Mouse (Mus musculus): ENCODE results near the gene Olfr372.
"Not testable (repeated sequence)": the region's sequence is repeated elsewhere in the genome, so short reads cannot be mapped to it uniquely, and the experiment has no call there.

The Olfr372 gene

GRCm38 (mm10) chr8:72084744-72085143 is 43.7 kb downstream of the Olfr372 start:
- Histone ChIP-seq H3K27me3 (ENCODE audit: insufficient read depth, low read length) (no peaks in the 10 kb centered on the region; the same call in 1 of the 2 replicates), H3K4me1 (replicated peaks; ENCODE audit: low read depth, low read length) (no peaks in the 10 kb centered on the region), H3K36me3 (ENCODE audit: insufficient read depth, low read length) (no peaks in the 10 kb centered on the region), H3K9me3 (ENCODE audit: low read length) (no peaks in the 10 kb centered on the region), H3K4me3 (replicated peaks; ENCODE audit: low read length) (no peak overlapping the region)
- TF ChIP-seq POU5F1 (IDR thresholded peaks at IDR 0.05; ENCODE audit: borderline replicate concordance, low read length) = no peak
- TF ChIP-seq CTCF (conservative IDR thresholded peaks at IDR 0.05; ENCODE audit: low read length) = no peak
- TF ChIP-seq NANOG (IDR thresholded peaks at IDR 0.05; ENCODE audit: borderline replicate concordance, low read length) = no peak

DNA sequence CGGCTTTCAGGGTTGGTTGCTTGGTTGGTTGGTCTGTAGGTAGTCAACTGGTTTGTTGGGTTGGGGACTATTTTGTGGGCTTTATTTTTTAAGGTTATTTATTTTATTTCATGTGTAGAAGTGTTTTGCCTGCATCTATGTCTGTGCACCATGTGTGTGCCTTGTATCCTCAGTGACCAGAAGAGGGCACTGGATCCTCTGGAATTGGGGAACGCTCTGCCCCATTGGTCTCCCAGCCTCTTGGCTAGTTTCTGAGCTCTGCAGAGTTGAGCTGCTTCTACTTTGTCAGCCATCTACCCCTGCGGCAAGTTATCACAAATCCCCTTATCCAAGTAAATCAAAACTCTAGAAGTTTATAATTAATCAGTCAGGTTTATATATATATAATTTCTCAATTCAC is 46.6 kb downstream of the Olfr372 start:
- H3K9me3 ChIP-seq (ENCODE audit: low read length); H3K27me3 ChIP-seq (ENCODE audit: insufficient read depth, low read length); H3K4me3 ChIP-seq (replicated peaks; ENCODE audit: low read length); H3K4me1 ChIP-seq (replicated peaks; ENCODE audit: low read depth, low read length); H3K36me3 ChIP-seq (ENCODE audit: insufficient read depth, low read length): not testable (repeated sequence)
- peak; percentile 20; the same call in 1 of the 2 replicates for TF ChIP-seq CTCF (conservative IDR thresholded peaks at IDR 0.05; ENCODE audit: low read length)

DNA sequence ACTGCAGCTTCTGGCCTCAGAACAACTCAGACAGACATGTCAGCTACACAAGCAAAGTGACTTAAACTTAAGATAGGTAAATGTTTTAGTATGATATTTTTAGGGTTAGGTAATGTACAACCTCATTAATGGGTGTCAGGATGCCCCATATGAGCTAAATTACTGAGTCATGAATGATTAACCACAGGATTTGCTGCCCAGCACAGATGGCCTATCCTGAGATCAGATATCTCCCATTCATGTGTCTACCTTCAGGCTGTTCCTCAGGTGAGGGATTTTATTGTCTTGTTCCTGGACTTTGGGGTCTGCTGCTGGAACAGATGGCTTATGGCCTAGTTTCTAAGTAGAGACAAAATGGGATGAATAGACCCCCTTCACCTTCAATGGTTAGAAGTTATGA is 55.7 kb downstream of the Olfr372 start:
- not testable (repeated sequence) for H3K4me1 ChIP-seq (replicated peaks; ENCODE audit: low read depth, low read length); H3K4me3 ChIP-seq (replicated peaks; ENCODE audit: low read length); H3K36me3 ChIP-seq (ENCODE audit: insufficient read depth, low read length); H3K9me3 ChIP-seq (ENCODE audit: low read length); H3K27me3 ChIP-seq (ENCODE audit: insufficient read depth, low read length)

GRCm38 (mm10) chr8:72099377-72100103 is 58.5 kb downstream of the Olfr372 start:
- not testable (repeated sequence) for H3K36me3 ChIP-seq (ENCODE audit: insufficient read depth, low read length); H3K4me1 ChIP-seq (replicated peaks; ENCODE audit: low read depth, low read length)
- H3K9me3 ChIP-seq (ENCODE audit: low read length) = peaks cover 12% of the 10 kb centered on the region

DNA sequence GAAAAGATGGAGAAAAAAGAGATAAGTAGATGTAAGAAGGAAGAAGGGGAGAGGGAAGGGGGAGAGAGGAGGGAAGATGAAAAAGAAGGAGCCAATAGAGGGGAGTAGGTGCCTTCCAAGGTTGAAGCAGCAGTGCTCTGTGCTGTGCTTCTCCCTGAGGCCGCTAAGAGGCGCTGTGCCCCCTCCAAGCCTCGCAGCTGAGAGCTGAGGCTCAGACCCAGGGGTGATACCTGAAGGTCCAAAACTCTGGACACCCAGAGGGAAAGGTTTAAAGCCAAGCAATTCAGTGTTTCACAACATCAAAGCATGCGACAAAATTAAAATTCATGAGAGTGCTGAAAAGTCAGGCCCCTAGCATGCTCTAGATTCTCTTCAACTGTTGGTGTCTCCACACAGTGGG is 64.1 kb downstream of the Olfr372 start:
- Histone ChIP-seq H3K36me3 (ENCODE audit: insufficient read depth, low read length) (no peaks in the 10 kb centered on the region), H3K4me1 (replicated peaks; ENCODE audit: low read depth, low read length) (no peaks in the 10 kb centered on the region), H3K9me3 (ENCODE audit: low read length) (peaks cover 3% of the 10 kb centered on the region; the same call in 1 of the 2 replicates), H3K4me3 (replicated peaks; ENCODE audit: low read length) (no peak overlapping the region), H3K27me3 (ENCODE audit: insufficient read depth, low read length) (peaks cover 10% of the 10 kb centered on the region)
- TF ChIP-seq POU5F1 (IDR thresholded peaks at IDR 0.05; ENCODE audit: borderline replicate concordance, low read length) (no peak), NANOG (IDR thresholded peaks at IDR 0.05; ENCODE audit: borderline replicate concordance, low read length) (no peak), CTCF (conservative IDR thresholded peaks at IDR 0.05; ENCODE audit: low read length) (peak; percentile 75)

More at GRCm38 (mm10) chr8:72099377-72100103, 58.5 kb downstream of the Olfr372 start:
- H3K4me3 ChIP-seq (replicated peaks; ENCODE audit: low read length); H3K27me3 ChIP-seq (ENCODE audit: insufficient read depth, low read length): not testable (repeated sequence)

GRCm38 (mm10) chr8:72106740-72107139 is 65.7 kb downstream of the Olfr372 start, which contains the start of gene Olfr374:
TSS of gene Olfr374 (plus strand) at chr8:72107040.
- no peaks in the 10 kb centered on the region for H3K36me3 ChIP-seq (ENCODE audit: insufficient read depth, low read length)
- peaks cover 10% of the 10 kb centered on the region for H3K27me3 ChIP-seq (ENCODE audit: insufficient read depth, low read length)
- no peaks in the 10 kb centered on the region for H3K4me1 ChIP-seq (replicated peaks; ENCODE audit: low read depth, low read length)
- H3K4me3 ChIP-seq (replicated peaks; ENCODE audit: low read length) = no peak within 1 kb of the TSS
- no peak for TF ChIP-seq POU5F1 (IDR thresholded peaks at IDR 0.05; ENCODE audit: borderline replicate concordance, low read length)
- no peak for TF ChIP-seq NANOG (IDR thresholded peaks at IDR 0.05; ENCODE audit: borderline replicate concordance, low read length)
- no peak for TF ChIP-seq CTCF (conservative IDR thresholded peaks at IDR 0.05; ENCODE audit: low read length)
- peaks cover 3% of the 10 kb centered on the region; the same call in 1 of the 2 replicates for H3K9me3 ChIP-seq (ENCODE audit: low read length)

Data from E14TG2a.4 (cell line).